Mouse (Mus musculus): ENCODE data around the gene Gm28079.
"Not testable (repeated sequence)": the region's sequence is repeated elsewhere in the genome, so short reads cannot be mapped to it uniquely, and the experiment has no call there.

The Gm28079 gene

GRCm38 (mm10) chrY:70014799-70015198 is at the start of gene Gm28079:
TSS of gene Gm28079 (minus strand) at chrY:70014899.
- not testable (repeated sequence) for DNase-seq (ENCODE audit: low spot score in 2 of 2)
